Mouse (Mus musculus) stomach, postnatal 0 days (tissue): ENCODE data around the gene Yipf3. TPM values are rescaled to one million over a fixed set of nuclear protein-coding genes. Genes with fewer than 3 reads are reported as not detected.

Experiments
- ATAC-seq: fragments of 200-750 bp; cut with Nextera tagmentation; 2 replicates; pipeline ENCODE4 v1.8.0; 2017; ENCODE audit not compliant: low FRiP score, low TSS enrichment
- DNase-seq: peaks from one replicate; pipeline ENCODE4 v3.0.0-alpha.2; 2016; ENCODE audit warnings: low spot score
- H3K27ac ChIP-seq: fragments of 300-500 bp; sonication (generic); replicated peaks from 2 replicates; pipeline ENCODE4 v1.5.1; 2014; ENCODE audit warnings: mild to moderate bottlenecking, control low read depth
- H3K27me3 ChIP-seq: fragments of 300-500 bp; sonication (generic); 2 replicates; pipeline ENCODE4 v1.6.1; 2014; ENCODE audit warnings: low read length; ENCODE audit not compliant: control insufficient read depth, insufficient read depth
- H3K36me3 ChIP-seq: fragments of 300-500 bp; sonication (generic); 2 replicates; pipeline ENCODE4 v1.6.1; 2014; ENCODE audit warnings: low read length, mixed read lengths; ENCODE audit not compliant: control insufficient read depth, insufficient read depth
- H3K4me1 ChIP-seq: fragments of 300-500 bp; sonication (generic); replicated peaks from 2 replicates; pipeline ENCODE4 v1.6.1; 2014; ENCODE audit warnings: antibody characterized with exemption; ENCODE audit not compliant: control insufficient read depth, insufficient read depth
- H3K4me2 ChIP-seq: fragments of 300-500 bp; sonication (generic); replicated peaks from 2 replicates; pipeline ENCODE4 v1.6.1; 2014; ENCODE audit warnings: low read depth, mild to moderate bottlenecking, control low read depth, moderate library complexity
- H3K4me3 ChIP-seq: fragments of 300-500 bp; sonication (generic); 2 replicates; pipeline ENCODE4 v1.5.1; 2014; ENCODE audit warnings: low read depth, low read length, control low read depth
- H3K9ac ChIP-seq: fragments of 300-500 bp; sonication (generic); 2 replicates; pipeline ENCODE4 v1.6.1; 2014; ENCODE audit warnings: mild to moderate bottlenecking, low read length, control low read depth, mixed read lengths
- H3K9me3 ChIP-seq: fragments of 300-500 bp; sonication (generic); 2 replicates; pipeline ENCODE4 v1.6.1; 2016; ENCODE audit warnings: low read length; ENCODE audit not compliant: control insufficient read depth
- CTCF ChIP-seq: IDR thresholded peaks from 2 replicates; pipeline ENCODE4 v1.5.1; 2016; ENCODE audit warnings: antibody characterized with exemption, low read depth, mild to moderate bottlenecking, moderate library complexity
- EP300 ChIP-seq: optimal IDR thresholded peaks from 2 replicates; pipeline ENCODE3; 2016; ENCODE audit warnings: antibody characterized with exemption
- WGBS: fragments of 180-500 bp; shearing (Covaris S2); extraction: QIAGEN DNeasy Blood & Tissue Kit; methylation state at CpG from one replicate; pipeline ENCODE4 v1.1.7; 2014; 5-methylcytosine and 5-hydroxymethylcytosine counted together
- microRNA counts: library from miRNA; unstranded; fragments of <30 nt; microRNA quantifications from one replicate; lab custom pipeline; 2015
- microRNA-seq: library from miRNA; unstranded; fragments of <30 nt; microRNA quantifications from one replicate; pipeline ENCODE4, GENCODE M21; 2016
- polyA plus RNA-seq: library from polyadenylated mRNA; unstranded; fragments of >200 nt; fragmentation: Nextera tagmentation; extraction: Ambion mirVana; gene quantifications from 2 replicates; pipeline ENCODE4 v1.2.1, GENCODE M21; 2015

Yipf3 gene
- polyA plus RNA-seq, 1 experiment from 2014 or later = 119 TPM

DNA sequence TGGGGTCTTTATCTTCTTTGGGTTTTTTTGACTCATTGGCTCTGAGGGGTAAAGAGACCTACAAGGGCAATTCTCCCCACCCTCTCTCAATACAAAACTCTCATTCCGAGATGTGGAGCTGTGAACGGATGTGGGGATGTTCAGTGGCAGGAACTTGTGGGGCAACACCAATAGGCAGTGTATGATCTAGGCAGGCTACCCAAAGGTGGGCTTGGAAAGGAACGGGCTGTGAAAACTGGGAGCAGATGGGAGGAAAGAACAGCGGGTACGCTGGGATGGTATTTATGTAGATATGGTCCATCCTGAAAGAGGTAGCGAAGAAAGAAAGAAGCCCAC lies 49.1 kb downstream of the Yipf3 start:
- Histone ChIP-seq H3K4me2 (peak overlapping the region; percentile 99), H3K9me3 (no peaks in the 10 kb centered on the region), H3K4me3 (peak overlapping the region; percentile 58), H3K4me1 (no peaks in the 10 kb centered on the region), H3K27me3 (peaks cover 2% of the 10 kb centered on the region; the same call in 1 of the 2 replicates), H3K9ac (no peak overlapping the region), H3K27ac (no peak overlapping the region), H3K36me3 (no peaks in the 10 kb centered on the region)
- TF ChIP-seq CTCF = no peak
- TF ChIP-seq EP300 = no peak
- WGBS = 8% methylated on average over 6 of the region's 6 CpGs
- ATAC-seq (no peak), DNase-seq (no peak)

DNA sequence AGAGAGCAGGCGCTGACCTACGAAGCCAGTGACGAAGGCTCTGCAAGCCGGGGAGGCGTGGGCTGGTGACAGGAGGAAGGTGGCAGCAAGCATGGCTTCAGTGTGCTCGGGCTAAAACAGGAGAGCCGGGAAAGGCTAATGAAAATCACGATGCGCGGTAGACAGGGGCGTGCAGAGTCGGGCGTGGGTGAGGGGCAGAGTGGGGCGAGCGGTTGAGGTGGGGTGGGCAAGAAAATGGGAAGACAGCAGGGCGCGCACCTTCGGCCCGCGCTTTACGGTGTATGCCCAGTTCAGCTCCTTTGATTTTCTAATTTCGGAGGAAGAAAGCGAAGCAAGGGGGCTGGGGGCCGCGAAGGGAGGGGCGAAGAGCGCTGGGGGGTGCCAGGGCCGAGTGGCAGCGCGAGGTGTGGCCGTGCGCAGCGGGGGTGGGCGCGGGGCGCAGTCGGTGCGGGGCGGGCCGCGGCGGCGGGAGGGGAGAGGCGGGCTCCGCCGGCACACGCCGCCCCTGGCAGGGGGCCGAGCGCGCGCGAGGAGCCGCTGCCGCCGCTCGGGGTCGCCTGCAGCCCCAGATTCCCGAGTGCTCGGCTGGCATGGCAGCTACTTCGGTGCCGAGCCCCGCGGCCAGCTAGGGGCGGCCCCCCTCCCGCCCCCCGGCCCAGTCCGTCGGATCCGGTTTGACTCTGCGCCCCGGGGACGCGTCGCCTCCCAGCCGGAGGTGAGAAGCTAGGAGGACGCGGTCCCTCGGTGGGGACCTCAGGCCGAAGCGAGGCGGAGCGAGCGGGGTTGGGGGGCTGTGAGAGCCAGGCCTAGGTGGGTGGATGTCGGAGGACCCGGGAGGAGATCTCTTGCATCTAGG lies 49.7 kb downstream of the Yipf3 start, which contains the start of gene Dlk2:
TSS of gene Dlk2 (plus strand) at position 58 of the 856 bp plus-strand sequence.
- peaks cover 2% of the 10 kb centered on the region; the same call in 1 of the 2 replicates for H3K27me3 ChIP-seq
- H3K4me1 ChIP-seq = no peaks in the 10 kb centered on the region
- WGBS = under 1% methylated on average over 50 of the region's 86 CpGs
- DNase-seq = peak; percentile 33
- H3K4me2 ChIP-seq = peak within 1 kb of the TSS; percentile 99
- H3K36me3 ChIP-seq = no peaks in the 10 kb centered on the region
- peak within 1 kb of the TSS; percentile 58 for H3K4me3 ChIP-seq
- no peaks in the 10 kb centered on the region for H3K9me3 ChIP-seq
- peak within 1 kb of the TSS; percentile 58 for H3K9ac ChIP-seq
- 0 out of 2 replicates have a peak within 1 kb of the TSS, but pooled peaks have one; percentile 13 for H3K27ac ChIP-seq
- ATAC-seq = peak; percentile 12; the same call in 1 of the 2 replicates
- TF ChIP-seq EP300 (no peak), CTCF (no peak)

DNA sequence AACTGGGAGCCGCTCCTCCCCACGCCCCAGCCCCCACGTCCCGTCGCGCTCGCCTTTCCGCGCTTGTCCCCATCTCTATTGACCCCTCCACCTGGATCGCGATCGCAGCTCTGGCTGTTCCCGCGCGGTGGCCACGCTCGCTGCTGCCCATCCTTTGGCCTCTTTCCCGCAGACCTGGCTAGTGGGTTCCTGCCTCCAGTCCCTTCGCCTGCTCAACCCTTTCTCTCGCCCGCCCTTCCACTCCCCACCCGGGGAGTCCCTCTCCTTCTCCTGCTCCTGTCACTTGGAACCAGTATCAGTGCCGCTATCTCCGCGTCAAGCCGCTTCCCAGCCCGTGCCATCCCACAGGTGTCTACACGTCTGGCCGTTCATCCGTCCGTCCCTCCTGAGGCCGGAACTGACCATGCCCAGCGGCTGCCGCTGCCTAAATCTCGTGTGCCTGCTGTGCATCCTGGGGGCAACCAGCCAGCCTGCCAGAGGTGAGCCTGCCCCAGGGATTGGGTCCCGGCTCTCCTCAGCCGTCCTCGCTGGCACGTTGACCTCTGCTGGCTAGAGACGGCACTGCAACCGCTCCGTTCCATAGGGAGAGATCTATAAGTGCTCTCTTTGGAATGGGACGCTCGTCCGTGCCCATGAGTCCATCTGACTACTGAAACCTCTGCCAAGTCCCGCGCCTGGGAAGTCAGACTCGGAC lies 50.5 kb downstream of the Yipf3 start:
- Histone ChIP-seq H3K9me3 (no peaks in the 10 kb centered on the region), H3K4me1 (no peaks in the 10 kb centered on the region), H3K9ac (peak overlapping the region; percentile 58), H3K4me2 (peak overlapping the region; percentile 99), H3K27me3 (peaks cover 2% of the 10 kb centered on the region; the same call in 1 of the 2 replicates), H3K27ac (no peak overlapping the region), H3K36me3 (no peaks in the 10 kb centered on the region), H3K4me3 (peak overlapping the region; percentile 58)
- TF ChIP-seq EP300 (no peak), CTCF (peak; percentile 96)
- ATAC-seq = peak; percentile 74
- under 1% methylated on average over 41 of the region's 48 CpGs for WGBS
- DNase-seq = peak; percentile 87

DNA sequence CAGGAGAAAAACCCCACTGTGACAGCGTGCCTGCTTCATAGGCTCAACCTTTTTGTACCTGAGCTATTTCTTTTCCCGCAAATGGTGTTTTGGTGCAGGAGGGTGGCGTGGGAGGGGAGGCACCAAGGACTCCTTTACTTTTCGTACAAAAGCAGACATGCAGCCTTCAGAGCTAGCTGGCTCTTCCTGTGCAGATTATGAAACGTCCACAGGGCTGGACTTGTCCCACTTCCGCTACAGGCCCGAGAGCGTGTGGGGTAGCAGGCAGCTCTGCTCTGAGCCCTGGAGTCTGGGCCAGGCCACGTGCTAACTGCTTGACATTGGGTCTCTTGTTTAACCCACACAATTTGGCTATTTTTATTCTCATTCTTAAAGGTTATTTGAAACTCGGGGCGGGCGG lies 54.0 kb downstream of the Yipf3 start:
- no peak for DNase-seq
- 65% methylated on average over 12 of the region's 12 CpGs for WGBS
- Histone ChIP-seq H3K36me3 (no peaks in the 10 kb centered on the region), H3K4me1 (no peaks in the 10 kb centered on the region), H3K27ac (no peak overlapping the region), H3K4me2 (no peak overlapping the region), H3K9ac (no peak overlapping the region), H3K4me3 (no peak overlapping the region), H3K27me3 (no peaks in the 10 kb centered on the region), H3K9me3 (no peaks in the 10 kb centered on the region)
- no peak for ATAC-seq
- no peak for TF ChIP-seq EP300
- TF ChIP-seq CTCF = no peak

MicroRNA genes within 50 kb of the gene (microRNA counts, 519-probe panel; counts per million panel counts)
- microRNA mmu-miR-693-3p (lab: Ali Mortazavi, UCI) (not detected), microRNA mmu-miR-693-5p (lab: Ali Mortazavi, UCI) (not detected)

Small RNA genes lying within 50 kb of the gene (microRNA-seq; reads per million reads assigned to microRNA genes)
- gene Mir693 = not detected

Other genes with a start within 250 kb of the Yipf3 start
- gene Vegfa, start 215.7 kb upstream of the Yipf3 start, polyA plus RNA-seq = 2.4 and 3.1 TPM in 2 replicates
- 94.9 and 99.0 TPM in 2 replicates for gene Mrps18a, start 137.1 kb upstream of the Yipf3 start, polyA plus RNA-seq
- gene Rsph9, start 103.9 kb upstream of the Yipf3 start, polyA plus RNA-seq = 13.1 and 13.6 TPM in 2 replicates
- gene Mad2l1bp, start 94.5 kb upstream of the Yipf3 start, polyA plus RNA-seq = 35.5 and 35.8 TPM in 2 replicates
- 21.2 and 21.6 TPM in 2 replicates for gene Gtpbp2, start 87.0 kb upstream of the Yipf3 start, polyA plus RNA-seq
- gene Polh, start 45.4 kb upstream of the Yipf3 start, polyA plus RNA-seq = 7.5 and 8.0 TPM in 2 replicates
- gene Xpo5, start 45.3 kb upstream of the Yipf3 start, polyA plus RNA-seq = 11.5 and 12.2 TPM in 2 replicates
- 47.7 and 48.0 TPM in 2 replicates for gene Polr1c, start within 50 bp of the Yipf3 start, polyA plus RNA-seq
- 0.73 and 0.79 TPM in 2 replicates for gene Lrrc73, start 5.5 kb downstream of the Yipf3 start, polyA plus RNA-seq
- 13.5 and 17.7 TPM in 2 replicates for gene Tjap1, start 34.9 kb downstream of the Yipf3 start, polyA plus RNA-seq
- 8.9 and 10.8 TPM in 2 replicates for gene Dlk2, start 49.3 kb downstream of the Yipf3 start, polyA plus RNA-seq
- gene Abcc10, start 80.3 kb downstream of the Yipf3 start, polyA plus RNA-seq = 3.5 and 4.3 TPM in 2 replicates
- gene Zfp318, start 135.7 kb downstream of the Yipf3 start, polyA plus RNA-seq = 2.9 and 3.5 TPM in 2 replicates
- gene Crip3, start 180.8 kb downstream of the Yipf3 start, polyA plus RNA-seq = 0.23 and 0.24 TPM in 2 replicates
- gene Slc22a7, start 190.4 kb downstream of the Yipf3 start, polyA plus RNA-seq = not detected in 2 replicates
- 0.13 and 0.15 TPM in 2 replicates for gene Ttbk1, start 239.6 kb downstream of the Yipf3 start, polyA plus RNA-seq
- 23.8 and 24.7 TPM in 2 replicates for gene Dnph1, start 248.6 kb downstream of the Yipf3 start, polyA plus RNA-seq